Mouse (Mus musculus) cerebellum, postnatal 25 days (tissue): ENCODE data around the gene Tssk6.
A peak's percentile ranks its signal among the peaks of the same experiment; 100 is the strongest.

Source experiments
- DNase-seq, 2 experiments: peaks; one replicate each; pipeline ENCODE4 v3.0.0; 2021; ENCODE audit warnings: mixed read lengths in 2 of 2

Tssk6 gene

GRCm38 (mm10) chr8:69902163-69903062 lies at the start of gene Tssk6, which contains the start of the genes Ndufa13 and Yjefn3:
Gene Tssk6 (plus strand): TSS chr8:69902184.
Gene Ndufa13 (minus strand): TSS chr8:69902558.
Gene Yjefn3 (minus strand): TSS chr8:69902712.
- DNase-seq = peak; percentile 62

- DNase-seq = no peak
Measured at GRCm38 (mm10) chr8:69853869-69854268, 48.1 kb upstream of the Tssk6 start.

GRCm38 (mm10) chr8:69860807-69861206 lies 41.2 kb upstream of the Tssk6 start:
- no peak for DNase-seq

GRCm38 (mm10) chr8:69861251-69861650 lies 40.7 kb upstream of the Tssk6 start:
- no peak for DNase-seq

- DNase-seq = peak; percentile 53 to 65
Measured at GRCm38 (mm10) chr8:69863387-69864020, 38.5 kb upstream of the Tssk6 start.

GRCm38 (mm10) chr8:69864180-69864579 lies 37.8 kb upstream of the Tssk6 start:
- DNase-seq = no peak

- DNase-seq = peak in 1 of 2 experiments; percentile 5
Measured at GRCm38 (mm10) chr8:69867696-69868326, 34.2 kb upstream of the Tssk6 start.

GRCm38 (mm10) chr8:69870003-69870765 lies 31.8 kb upstream of the Tssk6 start:
- peak; percentile 66 to 74 for DNase-seq

- peak in 1 of 2 experiments; percentile 48 for DNase-seq
Measured at GRCm38 (mm10) chr8:69870907-69871306, 31.1 kb upstream of the Tssk6 start.

GRCm38 (mm10) chr8:69874155-69874554 lies 27.8 kb upstream of the Tssk6 start:
- peak; percentile 81 for DNase-seq

GRCm38 (mm10) chr8:69874654-69875053 lies 27.3 kb upstream of the Tssk6 start:
- DNase-seq = no peak

- no peak for DNase-seq
Measured at GRCm38 (mm10) chr8:69876097-69876496, 25.9 kb upstream of the Tssk6 start.

GRCm38 (mm10) chr8:69876967-69877366 lies 25.0 kb upstream of the Tssk6 start:
- no peak for DNase-seq

GRCm38 (mm10) chr8:69877396-69877795 lies 24.6 kb upstream of the Tssk6 start:
- DNase-seq = no peak

GRCm38 (mm10) chr8:69877992-69878391 lies 24.0 kb upstream of the Tssk6 start:
- no peak for DNase-seq

- no peak for DNase-seq
Measured at GRCm38 (mm10) chr8:69879678-69880077, 22.3 kb upstream of the Tssk6 start.

GRCm38 (mm10) chr8:69880841-69881240 lies 21.1 kb upstream of the Tssk6 start:
- DNase-seq = no peak

GRCm38 (mm10) chr8:69881261-69881865 lies 20.6 kb upstream of the Tssk6 start:
- no peak for DNase-seq

- DNase-seq = peak; percentile 33 to 60
Measured at GRCm38 (mm10) chr8:69882021-69882756, 19.8 kb upstream of the Tssk6 start.

- DNase-seq = no peak
Measured at GRCm38 (mm10) chr8:69882833-69883600, 19.0 kb upstream of the Tssk6 start.

GRCm38 (mm10) chr8:69884141-69884540 lies 17.8 kb upstream of the Tssk6 start:
- no peak for DNase-seq
